Mouse (Mus musculus) intestine, embryonic 14.5 days (tissue): ENCODE data around the gene Clcn6. TPM values are rescaled to one million over a fixed set of nuclear protein-coding genes. Genes with fewer than 3 reads are reported as not detected.
"Not testable (repeated sequence)": the region's sequence is repeated elsewhere in the genome, so short reads cannot be mapped to it uniquely, and the experiment has no call there.

ENCODE experiments used
- ATAC-seq: fragments of 200-750 bp; cut with Nextera tagmentation; replicated peaks from 2 replicates; pipeline ENCODE4 v1.8.0; 2017; ENCODE audit warnings: low read depth, moderate number of reproducible peaks, moderate TSS enrichment, moderate library complexity; ENCODE audit not compliant: low FRiP score, low TSS enrichment
- DNase-seq: peaks from one replicate; pipeline ENCODE4 v3.0.0-alpha.2; 2018; ENCODE audit warnings: low spot score
- H3K27ac ChIP-seq: fragments of 300-500 bp; sonication (generic); 2 replicates; pipeline ENCODE4 v1.5.1; 2014; ENCODE audit warnings: low read depth, mild to moderate bottlenecking, control low read depth
- H3K27me3 ChIP-seq: fragments of 300-500 bp; sonication (generic); replicated peaks from 2 replicates; pipeline ENCODE4 v1.6.1; 2014; ENCODE audit warnings: low read length, control low read depth; ENCODE audit not compliant: control insufficient read depth, insufficient read depth
- H3K36me3 ChIP-seq: fragments of 300-500 bp; sonication (generic); 2 replicates; pipeline ENCODE4 v1.6.1; 2014; ENCODE audit warnings: low read length, control low read depth; ENCODE audit not compliant: control insufficient read depth, insufficient read depth
- H3K4me1 ChIP-seq: fragments of 300-500 bp; sonication (generic); replicated peaks from 2 replicates; pipeline ENCODE4 v1.6.1; 2014; ENCODE audit warnings: low read length, control low read depth, mixed read lengths; ENCODE audit not compliant: control insufficient read depth, insufficient read depth
- H3K4me2 ChIP-seq: fragments of 300-500 bp; sonication (generic); 2 replicates; pipeline ENCODE4 v1.6.1; 2014; ENCODE audit warnings: low read length
- H3K4me3 ChIP-seq: fragments of 300-500 bp; sonication (generic); 2 replicates; pipeline ENCODE4 v1.5.1; 2014; ENCODE audit warnings: low read depth, low read length, control low read depth, mixed read lengths
- H3K9ac ChIP-seq: fragments of 300-500 bp; sonication (generic); 2 replicates; pipeline ENCODE4 v1.6.1; 2014; ENCODE audit warnings: mild to moderate bottlenecking, low read length
- H3K9me3 ChIP-seq: fragments of 300-500 bp; sonication (generic); 2 replicates; pipeline ENCODE4 v1.6.1; 2016; ENCODE audit warnings: low read length, control low read depth; ENCODE audit not compliant: control insufficient read depth
- WGBS: fragments of 180-500 bp; shearing (Covaris S2); extraction: QIAGEN DNeasy Blood & Tissue Kit; methylation state at CpG from one replicate; pipeline ENCODE4 v1.1.7; 2014; 5-methylcytosine and 5-hydroxymethylcytosine counted together
- polyA plus RNA-seq: library from polyadenylated mRNA; unstranded; fragments of >200 nt; fragmentation: Nextera tagmentation; extraction: Ambion mirVana; gene quantifications from 2 replicates; pipeline ENCODE4 v1.2.1, GENCODE M21; 2014

The Clcn6 gene
- polyA plus RNA-seq, 1 experiment from 2014 or later = 5.3 TPM

GRCm38 (mm10) chr4:148051046-148051776, 12.6 kb upstream of the Clcn6 start:
- DNase-seq (no peak), ATAC-seq (no peak; the same call in 1 of the 2 replicates)
- Histone ChIP-seq H3K4me3 (no peak overlapping the region), H3K27me3 (no peaks in the 10 kb centered on the region), H3K4me1 (no peaks in the 10 kb centered on the region), H3K4me2 (no peak overlapping the region), H3K9me3 (no peaks in the 10 kb centered on the region), H3K27ac (no peak overlapping the region), H3K9ac (no peak overlapping the region), H3K36me3 (peaks cover 98% of the 10 kb centered on the region)
- 92% methylated on average over 13 of the region's 13 CpGs for WGBS

DNA sequence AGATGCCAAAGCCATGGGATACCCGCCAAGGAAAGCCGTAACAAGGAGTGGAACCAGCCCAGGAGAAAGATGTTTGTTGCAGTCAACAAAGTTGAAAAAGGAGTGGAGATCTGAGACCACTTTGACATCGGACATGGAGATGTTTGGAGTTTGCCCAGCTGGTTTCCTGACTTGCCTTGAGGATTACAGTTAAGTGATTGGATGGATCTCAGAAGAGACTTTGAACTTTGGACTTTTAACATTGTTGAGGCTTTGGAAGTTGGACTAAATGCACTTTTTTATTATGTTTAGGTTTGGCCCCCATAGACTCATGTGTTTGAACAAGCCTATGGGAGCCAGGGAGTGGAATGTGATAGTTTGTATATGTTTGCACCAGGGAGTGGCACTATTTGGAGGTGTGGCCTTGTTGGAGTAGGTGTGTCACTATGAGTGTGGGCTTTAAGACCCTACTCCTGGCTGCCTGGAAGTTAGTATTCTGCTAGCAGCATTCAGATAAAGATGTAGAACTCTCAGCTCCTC, 11.8 kb upstream of the Clcn6 start:
- H3K9ac ChIP-seq, H3K27ac ChIP-seq, H3K4me1 ChIP-seq, H3K4me3 ChIP-seq, H3K27me3 ChIP-seq, H3K4me2 ChIP-seq, H3K9me3 ChIP-seq, DNase-seq: not testable (repeated sequence)
- 89% methylated on average over 3 of the region's 3 CpGs for WGBS
- peaks cover 98% of the 10 kb centered on the region for H3K36me3 ChIP-seq
- 0 out of 2 replicates have a peak, but pooled peaks have one; percentile 25 for ATAC-seq

DNA sequence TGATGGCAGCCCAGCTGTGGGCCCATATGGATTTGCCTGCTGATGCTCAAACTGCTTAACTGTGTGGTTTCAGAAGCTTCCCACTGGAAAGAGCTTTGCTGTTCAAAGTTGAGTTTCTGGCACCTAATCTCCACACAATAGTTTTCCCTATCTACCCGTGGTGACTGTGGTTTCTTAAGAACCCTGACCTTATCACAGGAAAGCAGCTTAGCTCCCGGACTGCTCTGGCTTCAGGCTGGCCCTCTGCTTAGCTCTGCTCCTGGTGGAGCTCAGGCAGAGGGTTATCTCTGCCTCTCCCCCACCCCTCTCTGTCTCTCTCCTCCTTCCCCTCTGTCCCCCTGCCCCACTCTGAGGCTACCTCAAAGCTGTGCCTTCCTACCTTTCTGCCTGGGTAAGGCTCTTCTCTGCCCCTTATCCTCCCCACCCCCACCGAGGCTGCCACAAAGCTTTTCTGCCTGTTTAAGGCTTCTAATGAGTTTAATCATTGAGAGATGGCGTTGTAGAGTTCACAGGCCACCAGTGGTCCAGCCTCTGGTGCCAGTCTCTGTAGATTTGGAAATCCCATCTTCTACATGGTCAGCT, 7.9 kb upstream of the Clcn6 start:
- Histone ChIP-seq H3K27me3 (no peaks in the 10 kb centered on the region), H3K9me3 (no peaks in the 10 kb centered on the region), H3K4me1 (peaks cover 10% of the 10 kb centered on the region), H3K9ac (no peak overlapping the region), H3K36me3 (peaks cover 79% of the 10 kb centered on the region), H3K4me3 (no peak overlapping the region), H3K27ac (no peak overlapping the region), H3K4me2 (no peak overlapping the region)
- no peak for ATAC-seq
- 70% methylated on average over 4 of the region's 4 CpGs for WGBS
- DNase-seq = no peak

DNA sequence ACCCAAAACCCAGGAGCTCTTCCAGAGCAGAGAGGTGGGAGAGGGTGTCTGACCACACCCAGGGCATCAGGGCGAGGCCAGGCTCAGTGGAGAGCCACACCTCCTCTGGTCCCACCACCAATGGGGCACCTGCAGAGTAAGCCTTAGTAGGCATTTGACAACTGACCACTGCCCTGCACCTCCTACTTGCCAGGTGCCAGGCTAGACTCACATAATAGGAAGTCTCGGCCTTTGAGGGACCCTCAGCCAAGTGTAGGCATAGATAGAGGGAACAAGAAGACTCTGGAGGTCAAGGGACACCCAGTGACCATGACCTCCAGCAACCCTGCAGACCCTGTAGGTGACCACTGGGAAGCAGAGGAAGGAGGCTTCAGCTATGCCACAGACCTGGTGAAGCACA, 5.5 kb upstream of the Clcn6 start:
- ATAC-seq = no peak
- WGBS = 95% methylated on average over 2 of the region's 2 CpGs
- H3K4me3 ChIP-seq = no peak overlapping the region
- no peak overlapping the region for H3K27ac ChIP-seq
- H3K4me2 ChIP-seq = no peak overlapping the region
- H3K9me3 ChIP-seq = no peaks in the 10 kb centered on the region
- peaks cover 20% of the 10 kb centered on the region for H3K4me1 ChIP-seq
- no peaks in the 10 kb centered on the region for H3K27me3 ChIP-seq
- no peak for DNase-seq
- no peak overlapping the region for H3K9ac ChIP-seq
- H3K36me3 ChIP-seq = peaks cover 55% of the 10 kb centered on the region

DNA sequence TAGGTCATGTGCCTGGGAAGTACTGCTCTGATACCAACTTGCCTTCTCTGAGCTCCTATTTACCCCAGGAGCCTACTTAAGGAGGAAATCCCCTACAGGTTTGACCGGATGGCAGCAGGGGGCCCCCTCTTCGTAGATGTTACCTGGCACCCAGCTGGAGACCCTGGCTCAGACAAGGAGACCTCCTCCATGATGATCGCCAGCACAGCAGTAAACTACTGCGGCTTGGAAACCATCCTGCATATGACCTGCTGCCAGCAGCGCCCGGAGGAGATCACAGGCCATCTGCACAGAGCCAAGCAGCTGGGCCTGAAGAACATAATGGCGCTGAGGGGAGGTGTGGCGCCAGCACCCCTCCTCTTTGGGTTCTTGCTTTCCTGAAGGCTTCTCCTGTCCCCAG, 4.7 kb upstream of the Clcn6 start:
- WGBS = 88% methylated on average over 6 of the region's 8 CpGs
- Histone ChIP-seq H3K36me3 (peaks cover 47% of the 10 kb centered on the region), H3K4me1 (peaks cover 20% of the 10 kb centered on the region)
- H3K4me2 ChIP-seq, H3K4me3 ChIP-seq, DNase-seq, H3K9ac ChIP-seq, H3K9me3 ChIP-seq, H3K27ac ChIP-seq, H3K27me3 ChIP-seq, ATAC-seq: not testable (repeated sequence)

- no peaks in the 10 kb centered on the region for H3K9me3 ChIP-seq
- H3K4me3 ChIP-seq = peak overlapping the region; percentile 46
- H3K4me2 ChIP-seq = peak overlapping the region; percentile 90
- peak overlapping the region; percentile 37; the same call in 1 of the 2 replicates for H3K9ac ChIP-seq
- ATAC-seq (no peak), DNase-seq (peak; percentile 60)
- no peaks in the 10 kb centered on the region for H3K27me3 ChIP-seq
- H3K36me3 ChIP-seq = peaks cover 32% of the 10 kb centered on the region
- peaks cover 26% of the 10 kb centered on the region for H3K4me1 ChIP-seq
- H3K27ac ChIP-seq = peak overlapping the region; percentile 65; the same call in 1 of the 2 replicates
- WGBS = 3% methylated on average over 16 of the region's 16 CpGs
Measured at GRCm38 (mm10) chr4:148041611-148042191, 3.1 kb upstream of the Clcn6 start.

- Histone ChIP-seq H3K4me2 (peak overlapping the region; percentile 90), H3K4me3 (peak overlapping the region; percentile 46), H3K4me1 (peaks cover 26% of the 10 kb centered on the region), H3K36me3 (peaks cover 26% of the 10 kb centered on the region), H3K9me3 (no peaks in the 10 kb centered on the region), H3K27ac (peak overlapping the region; percentile 65), H3K9ac (peak overlapping the region; percentile 29), H3K27me3 (no peaks in the 10 kb centered on the region)
- ATAC-seq (peak; percentile 36), DNase-seq (peak; percentile 74)
- 1% methylated on average over 19 of the region's 19 CpGs for WGBS
Measured at GRCm38 (mm10) chr4:148040933-148041610, 2.5 kb upstream of the Clcn6 start.

DNA sequence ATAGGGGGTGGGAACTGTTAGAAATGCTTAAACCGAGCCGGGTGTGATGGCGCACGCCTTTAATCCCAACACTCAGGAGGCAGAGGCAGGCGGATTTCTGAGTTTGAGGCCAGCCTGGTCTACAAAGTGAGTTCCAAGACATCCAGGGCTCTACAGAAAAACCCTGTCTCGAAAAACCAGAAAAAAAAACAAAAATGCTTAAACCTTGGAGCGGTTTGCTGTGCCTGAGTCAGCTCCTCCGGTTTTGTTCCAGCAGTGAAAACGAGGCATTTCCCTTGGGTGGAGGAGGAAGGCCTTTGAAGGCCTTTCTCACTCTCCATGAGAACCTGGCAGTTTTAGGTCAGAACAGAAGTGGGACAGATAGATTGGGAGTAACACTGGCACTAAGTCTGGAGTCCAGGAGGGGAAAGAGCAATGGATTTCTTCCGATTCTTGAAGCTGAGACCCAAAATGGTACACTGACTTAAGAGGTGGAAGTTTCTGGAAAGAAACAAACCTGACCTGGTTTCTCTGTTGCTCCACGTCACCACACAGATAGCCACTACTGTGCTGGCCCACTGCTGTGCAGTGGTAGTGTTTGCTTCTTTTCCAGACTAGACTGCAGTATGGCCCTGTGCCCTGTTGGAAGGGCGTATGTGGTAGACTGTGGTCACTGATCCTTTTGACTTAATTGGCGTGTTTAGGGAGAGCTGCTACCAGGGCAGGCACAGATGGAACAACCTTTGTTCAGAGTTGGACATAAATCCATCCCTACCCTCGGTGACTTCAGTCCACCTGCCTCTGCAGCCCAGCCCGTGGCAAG, 1.6 kb upstream of the Clcn6 start:
- no peak for DNase-seq
- 71% methylated on average over 15 of the region's 15 CpGs for WGBS

More for the DNA sequence above, 1.6 kb upstream of the Clcn6 start:
- Histone ChIP-seq H3K4me2 (peak overlapping the region; percentile 90), H3K4me1 (peaks cover 26% of the 10 kb centered on the region), H3K4me3 (peak overlapping the region; percentile 63), H3K9me3 (no peaks in the 10 kb centered on the region), H3K9ac (peak overlapping the region; percentile 29; the same call in 1 of the 2 replicates), H3K27ac (peak overlapping the region; percentile 65), H3K36me3 (peaks cover 17% of the 10 kb centered on the region), H3K27me3 (no peaks in the 10 kb centered on the region)
- no peak for ATAC-seq
